In genomic region chr9:118927501-118927900, GRCm38 (mm10) we compare ENCODE assay signal across 8 mouse cellular contexts. TPM values are rescaled to one million over a fixed set of nuclear protein-coding genes. Genes with fewer than 3 reads are reported as not detected.
DNase-seq lines count a peak whose midpoint lies in the region; ATAC-seq and TF ChIP-seq lines count a peak whose summit lies in the region.

No protein-coding gene starts in this region.

- no peaks in the 10 kb centered on the region for H3K27me3 ChIP-seq in embryonic facial prominence, embryonic 15.5 days
- no peaks in the 10 kb centered on the region for H3K27me3 ChIP-seq in hindbrain, embryonic 15.5 days
- H3K27me3 ChIP-seq in liver, embryonic 11.5 days (replicated peaks; ENCODE audit: control insufficient read depth, insufficient read depth, low read length): no peaks in the 10 kb centered on the region
- H3K27me3 ChIP-seq in neural tube, embryonic 15.5 days (replicated peaks): no peaks in the 10 kb centered on the region
- H3K27me3 ChIP-seq in cerebellum, adult 2 months (ENCODE audit: control insufficient read depth, insufficient read depth, low read length): no peaks in the 10 kb centered on the region

- TF ChIP-seq POLR2A in cerebellum, adult 2 months (IDR thresholded peaks at IDR 0.05; ENCODE audit: borderline replicate concordance, insufficient read depth, low read length): no peak

- H3K9ac ChIP-seq in embryonic facial prominence, embryonic 15.5 days: no peak overlapping the region
- peak overlapping the region; percentile 75 for H3K9ac ChIP-seq in hindbrain, embryonic 15.5 days
- H3K9ac ChIP-seq in liver, embryonic 11.5 days (ENCODE audit: low read depth, low read length): peak overlapping the region; percentile 81
- H3K9ac ChIP-seq in neural tube, embryonic 15.5 days (replicated peaks): peak overlapping the region; percentile 86

- 0 out of 2 replicates have a peak, but pooled peaks cover 2% of the 10 kb centered on the region for H3K36me3 ChIP-seq in embryonic facial prominence, embryonic 15.5 days
- no peaks in the 10 kb centered on the region for H3K36me3 ChIP-seq in hindbrain, embryonic 15.5 days
- no peaks in the 10 kb centered on the region for H3K36me3 ChIP-seq in liver, embryonic 11.5 days (ENCODE audit: control insufficient read depth, insufficient read depth, low read length)
- H3K36me3 ChIP-seq in neural tube, embryonic 15.5 days: no peaks in the 10 kb centered on the region; the same call in 1 of the 2 replicates

- peaks cover 46% of the 10 kb centered on the region for H3K4me1 ChIP-seq in embryonic facial prominence, embryonic 15.5 days
- peaks cover 40% of the 10 kb centered on the region for H3K4me1 ChIP-seq in hindbrain, embryonic 15.5 days (replicated peaks)
- H3K4me1 ChIP-seq in liver, embryonic 11.5 days (replicated peaks; ENCODE audit: control insufficient read depth, insufficient read depth, low read length): peaks cover 27% of the 10 kb centered on the region
- H3K4me1 ChIP-seq in neural tube, embryonic 15.5 days: peaks cover 44% of the 10 kb centered on the region
- peaks cover 16% of the 10 kb centered on the region for H3K4me1 ChIP-seq in cerebellum, adult 2 months (ENCODE audit: control insufficient read depth, insufficient read depth, low read length)

- intact Hi-C loops in left cerebral cortex, adult 2 months (cut with DNase I): loop anchor here (1.0 to 10.0 kb wide), 3 partner anchors 25 to 397 kb away; partner anchors contain the start of gene Oxsr1

- peak in 1 of 2 experiments; percentile 42 for DNase-seq in left cerebral cortex, adult 2 months (ENCODE audit: extremely low spot score in 1 of 2, low spot score in 2 of 2)
- no peak for DNase-seq in left cerebral cortex, adult 8-10 months (ENCODE audit: low spot score in 2 of 2)
- no peak for DNase-seq in liver, embryonic 11.5 days (ENCODE audit: low spot score)
- no peak for DNase-seq in adipocyte (ENCODE audit: low spot score)
- DNase-seq in cerebellum, adult 2 months: no peak

- peak overlapping the region; percentile 53 for H3K4me3 ChIP-seq in left cerebral cortex, adult 2 months
- peak overlapping the region; percentile 86 for H3K4me3 ChIP-seq in embryonic facial prominence, embryonic 15.5 days (replicated peaks)
- H3K4me3 ChIP-seq in hindbrain, embryonic 15.5 days: peak overlapping the region; percentile 89
- H3K4me3 ChIP-seq in liver, embryonic 11.5 days (ENCODE audit: low read depth, low read length): peak overlapping the region; percentile 85
- peak overlapping the region; percentile 74 for H3K4me3 ChIP-seq in neural tube, embryonic 15.5 days (replicated peaks)
- no peak overlapping the region for H3K4me3 ChIP-seq in cerebellum, adult 2 months (replicated peaks; ENCODE audit: insufficient read depth, low read depth, low read length)

- H3K4me2 ChIP-seq in embryonic facial prominence, embryonic 15.5 days (replicated peaks): peak overlapping the region; percentile 96
- peak overlapping the region; percentile 99 for H3K4me2 ChIP-seq in hindbrain, embryonic 15.5 days
- H3K4me2 ChIP-seq in liver, embryonic 11.5 days: peak overlapping the region; percentile 100
- peak overlapping the region; percentile 98 for H3K4me2 ChIP-seq in neural tube, embryonic 15.5 days

- no peak for ATAC-seq in embryonic facial prominence, embryonic 15.5 days (ENCODE audit: insufficient number of reproducible peaks, low FRiP score, low TSS enrichment, low read depth)
- no peak for ATAC-seq in hindbrain, embryonic 15.5 days (ENCODE audit: low FRiP score, low read depth)
- ATAC-seq in liver, embryonic 11.5 days (replicated peaks; ENCODE audit: low FRiP score): no peak
- ATAC-seq in neural tube, embryonic 15.5 days (ENCODE audit: low FRiP score): no peak

- no peaks in the 10 kb centered on the region for H3K9me3 ChIP-seq in embryonic facial prominence, embryonic 15.5 days (replicated peaks)
- no peaks in the 10 kb centered on the region for H3K9me3 ChIP-seq in hindbrain, embryonic 15.5 days
- H3K9me3 ChIP-seq in liver, embryonic 11.5 days (ENCODE audit: control insufficient read depth, low read length): no peaks in the 10 kb centered on the region
- no peaks in the 10 kb centered on the region for H3K9me3 ChIP-seq in neural tube, embryonic 15.5 days (replicated peaks)

- H3K27ac ChIP-seq in left cerebral cortex, adult 2 months: peak overlapping the region; percentile 92
- H3K27ac ChIP-seq in embryonic facial prominence, embryonic 15.5 days (replicated peaks): peak overlapping the region; percentile 96; the same call in 1 of the 2 replicates
- no peak overlapping the region; the same call in 1 of the 2 replicates for H3K27ac ChIP-seq in hindbrain, embryonic 15.5 days (replicated peaks)
- H3K27ac ChIP-seq in liver, embryonic 11.5 days (ENCODE audit: low read depth, low read length): no peak overlapping the region
- peak overlapping the region; percentile 91 for H3K27ac ChIP-seq in neural tube, embryonic 15.5 days (replicated peaks)
- H3K27ac ChIP-seq in cerebellum, adult 2 months (ENCODE audit: insufficient read depth, low read length): no peak overlapping the region

- WGBS in embryonic facial prominence, embryonic 15.5 days: 17% methylated on average over 8 of the region's 8 CpGs
- WGBS in hindbrain, embryonic 15.5 days: 34% methylated on average over 8 of the region's 8 CpGs
- 25% methylated on average over 8 of the region's 8 CpGs for WGBS in liver, embryonic 11.5 days
- 37% methylated on average over 8 of the region's 8 CpGs for WGBS in neural tube, embryonic 15.5 days
- 55% methylated on average over 8 of the region's 8 CpGs for WGBS in cerebellum, adult 2 months

- TF ChIP-seq CTCF in left cerebral cortex, adult 2 months (IDR thresholded peaks at IDR 0.05): no peak
- TF ChIP-seq CTCF in cerebellum, adult 2 months (IDR thresholded peaks at IDR 0.05; ENCODE audit: borderline replicate concordance, insufficient read depth, low read depth, low read length): no peak

RNA-seq across cellular contexts. Expression of gene Ctdspl, which starts 1.2 kb away (rescaled TPM):
- 10 to 100 TPM; 33.9 to 37.5 TPM for total RNA-seq in left cerebral cortex, adult 2 months (2021)
- 10 to 100 TPM; 36.1 to 37.2 (median 36.4) TPM for total RNA-seq in left cerebral cortex, adult 8-10 months (2022)
- 18.5 and 19.2 TPM in 2 replicates for polyA plus RNA-seq in embryonic facial prominence, embryonic 15.5 days (2015; fragmentation: Nextera tagmentation; extraction: Ambion mirVana)
- 8.9 and 9.6 TPM in 2 replicates for polyA plus RNA-seq in hindbrain, embryonic 15.5 days (2015; fragmentation: Nextera tagmentation; extraction: Ambion mirVana)
- polyA plus RNA-seq in liver, embryonic 11.5 days (2014; fragmentation: Nextera tagmentation; extraction: Ambion mirVana): 8.2 and 8.4 TPM in 2 replicates
- 7.9 and 8.6 TPM in 2 replicates for polyA plus RNA-seq in neural tube, embryonic 15.5 days (2015; fragmentation: Nextera tagmentation; extraction: Ambion mirVana)
- polyA plus RNA-seq in cerebellum, adult 2 months (2012; rRNA removed): 10.3 and 10.6 TPM in 2 replicates

Comparison
In these comparisons a context has a peak if more than half of its experiments do, and no peak if none do; other contexts are left out.
1. H3K27ac ChIP-seq: peak in left cerebral cortex, adult 2 months (single experiment), embryonic facial prominence, embryonic 15.5 days (single experiment) and neural tube, embryonic 15.5 days (single experiment); none in hindbrain, embryonic 15.5 days (single experiment), liver, embryonic 11.5 days (single experiment) and cerebellum, adult 2 months (single experiment).
2. Peak in every context shown above with its lines, with median percentiles within 50 percentile points of each other: H3K4me2 ChIP-seq.